26 mouse cellular contexts compared by ENCODE assay signal in genomic region chr14:120642591-120642990, GRCm38 (mm10).
"Had no signal": no experiment of that assay in that cellular context is flagged by ENCODE, and none has a peak within 500 bp of the region (broad histone marks: within the 10 kb centered on the region; RNA-seq: fewer than 3 reads in every experiment).

No protein-coding gene starts in this region.

- H3K4me3 ChIP-seq: heart, adult 2 months; heart, embryonic 13.5 days; heart, embryonic 15.5 days; hindbrain, embryonic 13.5 days; hindbrain, embryonic 15.5 days; kidney, embryonic 15.5 days; limb, embryonic 13.5 days; limb, embryonic 15.5 days; liver, embryonic 12.5 days had no signal

- H3K9ac ChIP-seq: heart, embryonic 13.5 days; heart, embryonic 15.5 days; hindbrain, embryonic 13.5 days; hindbrain, embryonic 15.5 days; kidney, embryonic 15.5 days; limb, embryonic 13.5 days; limb, embryonic 15.5 days; liver, embryonic 12.5 days; liver, embryonic 14.5 days had no signal

- H3K36me3 ChIP-seq: heart, embryonic 13.5 days; heart, embryonic 15.5 days; hindbrain, embryonic 13.5 days; hindbrain, embryonic 15.5 days; kidney, embryonic 15.5 days; limb, embryonic 13.5 days; limb, embryonic 15.5 days; liver, embryonic 12.5 days had no signal

- DNase-seq: gastrocnemius, postnatal 14 days; gastrocnemius, postnatal 36 days; heart, adult 11 months; heart, adult 2 months; heart, postnatal 14 days; heart, postnatal 36 days; kidney, adult 2 months; kidney, adult 9 months; kidney, postnatal 14 days; kidney, postnatal 36 days; layer of hippocampus, adult 9-11 months; layer of hippocampus, postnatal 36 days; left cerebral cortex, postnatal 4 days had no signal

- H3K27ac ChIP-seq: heart, adult 2 months; heart, embryonic 13.5 days; heart, embryonic 15.5 days; hindbrain, embryonic 13.5 days; hindbrain, embryonic 15.5 days; hindbrain, postnatal 0 days; kidney, embryonic 15.5 days; kidney, postnatal 0 days; limb, embryonic 13.5 days; limb, embryonic 15.5 days; liver, embryonic 12.5 days; liver, embryonic 14.5 days had no signal

- H3K9me3 ChIP-seq: heart, embryonic 13.5 days; heart, embryonic 15.5 days; hindbrain, embryonic 13.5 days; hindbrain, embryonic 15.5 days; kidney, embryonic 15.5 days; limb, embryonic 13.5 days; limb, embryonic 15.5 days; liver, embryonic 12.5 days had no signal

- ATAC-seq: hindbrain, postnatal 0 days; intestine, postnatal 0 days; liver, embryonic 12.5 days had no signal

- H3K27me3 ChIP-seq: heart, embryonic 13.5 days; heart, embryonic 15.5 days; hindbrain, embryonic 13.5 days; hindbrain, embryonic 15.5 days; kidney, embryonic 15.5 days; limb, embryonic 13.5 days; limb, embryonic 15.5 days; liver, embryonic 12.5 days had no signal

- H3K4me2 ChIP-seq: heart, embryonic 11.5 days; heart, embryonic 13.5 days; heart, embryonic 15.5 days; hindbrain, embryonic 13.5 days; hindbrain, embryonic 15.5 days; kidney, embryonic 15.5 days; limb, embryonic 13.5 days; limb, embryonic 15.5 days; liver, embryonic 12.5 days had no signal

- H3K4me1 ChIP-seq: hindbrain, embryonic 13.5 days; hindbrain, embryonic 15.5 days; kidney, embryonic 15.5 days; limb, embryonic 13.5 days; limb, embryonic 15.5 days; liver, embryonic 12.5 days had no signal
